8 mouse cellular contexts compared by ENCODE assay signal in the genomic region with DNA sequence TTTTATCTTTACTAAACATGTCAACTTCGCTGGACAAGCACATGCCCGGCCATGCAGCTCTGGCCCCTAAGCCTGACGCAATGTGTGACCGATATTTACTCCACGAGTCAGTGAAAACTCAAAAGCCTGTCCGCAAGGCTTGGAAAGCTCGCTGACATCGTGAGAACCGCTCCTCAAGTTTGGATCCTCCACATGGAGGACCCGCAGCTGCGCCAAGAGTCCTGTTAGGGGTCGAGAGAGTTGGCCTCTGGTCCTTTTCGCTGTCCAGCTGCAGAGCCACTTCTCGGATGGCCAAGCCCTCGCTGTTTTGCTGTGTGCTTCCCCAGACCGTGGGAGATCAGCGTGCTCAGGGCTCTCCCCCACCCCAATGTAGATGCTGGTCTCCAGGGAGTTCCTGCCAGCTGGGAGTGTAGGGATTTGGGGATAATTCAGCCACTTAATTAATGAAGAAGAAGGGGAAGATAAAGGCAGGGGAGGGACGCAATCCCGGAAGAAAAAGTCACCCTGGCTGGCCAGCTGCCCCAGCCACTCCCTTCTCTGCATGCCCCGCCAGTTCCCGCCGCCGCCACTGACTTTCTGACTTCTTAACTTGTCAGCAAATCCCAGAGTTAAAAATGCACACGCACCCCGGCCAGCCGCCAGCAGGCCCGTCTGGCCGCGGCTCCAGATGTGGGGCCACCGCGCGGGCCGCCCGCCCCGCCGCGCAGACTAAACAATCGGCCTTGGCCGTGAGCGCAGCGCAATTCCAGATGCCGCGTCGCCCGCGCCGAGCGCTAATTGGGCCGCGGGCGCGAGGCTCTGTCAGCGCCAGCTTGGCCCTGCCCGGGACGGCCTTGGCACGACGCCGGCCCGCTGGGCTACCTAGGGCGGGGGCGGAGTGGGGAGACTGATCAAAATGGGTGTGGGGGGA. TPM values are rescaled to one million over a fixed set of nuclear protein-coding genes. Genes with fewer than 3 reads are reported as not detected.
DNase-seq lines count a peak whose midpoint lies in the region; ATAC-seq and TF ChIP-seq lines count a peak whose summit lies in the region.

No protein-coding gene starts in this region.

- H3K4me2 ChIP-seq in heart, postnatal 0 days (ENCODE audit: low read depth, low read length) = peak overlapping the region; percentile 76
- H3K4me2 ChIP-seq in lung, embryonic 16.5 days (ENCODE audit: low read depth, low read length) = peak overlapping the region; percentile 74

- peak overlapping the region; percentile 83 for H3K27ac ChIP-seq in forebrain, embryonic 10.5 days
- peak overlapping the region; percentile 60 for H3K27ac ChIP-seq in heart, postnatal 0 days (ENCODE audit: low read depth)
- H3K27ac ChIP-seq in lung, embryonic 16.5 days (ENCODE audit: low read length) = peak overlapping the region; percentile 85

- peak; percentile 62 for ATAC-seq in heart, postnatal 0 days (ENCODE audit: insufficient read depth, low read depth)
- ATAC-seq in lung, embryonic 16.5 days (ENCODE audit: low read depth) = peak; percentile 76

- DNase-seq in 3134 (ENCODE audit: extremely low read depth, insufficient read length, low spot score) (peak; percentile 62), R1 (ENCODE audit: low read depth, low spot score) (peak; percentile 58)
- peak; percentile 66 for DNase-seq in forebrain, embryonic 10.5 days (ENCODE audit: extremely low spot score, low spot score)
- DNase-seq in heart, postnatal 0 days (ENCODE audit: low spot score) = peak; percentile 61
- peak; percentile 85 for DNase-seq in kidney, postnatal 14 days
- DNase-seq in ovary, postnatal 36 days (ENCODE audit: low spot score) = peak; percentile 89
- no peak for DNase-seq in thymus, adult 18-20 months

- peaks cover 48% of the 10 kb centered on the region for H3K4me1 ChIP-seq in forebrain, embryonic 10.5 days
- peaks cover 26% of the 10 kb centered on the region for H3K4me1 ChIP-seq in heart, postnatal 0 days (ENCODE audit: control insufficient read depth, insufficient read depth)
- peaks cover 43% of the 10 kb centered on the region for H3K4me1 ChIP-seq in lung, embryonic 16.5 days (replicated peaks; ENCODE audit: control insufficient read depth, insufficient read depth, low read length)

- H3K36me3 ChIP-seq in forebrain, embryonic 10.5 days (replicated peaks) = no peaks in the 10 kb centered on the region
- H3K36me3 ChIP-seq in heart, postnatal 0 days (replicated peaks; ENCODE audit: control insufficient read depth, insufficient read depth, low read length) = no peaks in the 10 kb centered on the region
- H3K36me3 ChIP-seq in lung, embryonic 16.5 days (ENCODE audit: control insufficient read depth, insufficient read depth, low read length) = no peaks in the 10 kb centered on the region

- H3K4me3 ChIP-seq in forebrain, embryonic 10.5 days = peak overlapping the region; percentile 51
- peak overlapping the region; percentile 44 for H3K4me3 ChIP-seq in heart, postnatal 0 days (ENCODE audit: low read depth, low read length)
- H3K4me3 ChIP-seq in lung, embryonic 16.5 days (ENCODE audit: low read length) = peak overlapping the region; percentile 45

- TF ChIP-seq CTCF in heart, postnatal 0 days (IDR thresholded peaks at IDR 0.05; ENCODE audit: low read depth) = no peak

- 1% methylated on average over 61 of the region's 61 CpGs for WGBS in forebrain, embryonic 10.5 days
- 4% methylated on average over 56 of the region's 61 CpGs for WGBS in heart, postnatal 0 days
- 2% methylated on average over 61 of the region's 61 CpGs for WGBS in lung, embryonic 16.5 days

- no peaks in the 10 kb centered on the region for H3K9me3 ChIP-seq in forebrain, embryonic 10.5 days
- no peaks in the 10 kb centered on the region for H3K9me3 ChIP-seq in heart, postnatal 0 days (replicated peaks; ENCODE audit: control insufficient read depth, low read length)
- no peaks in the 10 kb centered on the region for H3K9me3 ChIP-seq in lung, embryonic 16.5 days (ENCODE audit: control insufficient read depth, low read length)

- no peak for TF ChIP-seq EP300 in heart, postnatal 0 days (IDR thresholded peaks at IDR 0.05; ENCODE audit: low read depth)

- peak overlapping the region; percentile 22; the same call in 1 of the 2 replicates for H3K9ac ChIP-seq in heart, postnatal 0 days (replicated peaks; ENCODE audit: low read depth, low read length)
- H3K9ac ChIP-seq in lung, embryonic 16.5 days (ENCODE audit: low read length) = peak overlapping the region; percentile 61

- H3K27me3 ChIP-seq in forebrain, embryonic 10.5 days (ENCODE audit: poor library complexity, severe bottlenecking) = peaks cover 81% of the 10 kb centered on the region
- H3K27me3 ChIP-seq in heart, postnatal 0 days (ENCODE audit: control insufficient read depth, insufficient read depth, low read length) = no peaks in the 10 kb centered on the region
- H3K27me3 ChIP-seq in lung, embryonic 16.5 days (ENCODE audit: control insufficient read depth, insufficient read depth, low read depth, low read length) = no peaks in the 10 kb centered on the region

RNA-seq across cellular contexts. Expression of a gene that starts 49.4 kb away (rescaled TPM):
- polyA plus RNA-seq in forebrain, embryonic 10.5 days (2016; fragmentation: Nextera tagmentation; extraction: Ambion mirVana) = 16.6 and 18.0 TPM in 2 replicates
- 14.2 and 21.0 TPM in 2 replicates for total RNA-seq in heart, postnatal 0 days (2014; rRNA removed; ENCODE audit: low replicate concordance)
- 3.3 and 4.1 TPM in 2 replicates for polyA plus RNA-seq in heart, postnatal 0 days (2015; fragmentation: Nextera tagmentation; extraction: Ambion mirVana)
- polyA plus RNA-seq in lung, embryonic 16.5 days (2015; fragmentation: Nextera tagmentation; extraction: Ambion mirVana) = 13.6 and 14.6 TPM in 2 replicates

Comparison
In these comparisons a context has a peak if more than half of its experiments do, and no peak if none do; other contexts are left out.
1. DNase-seq: peak in 3134 (single experiment), R1 (single experiment), forebrain, embryonic 10.5 days (single experiment), heart, postnatal 0 days (single experiment), kidney, postnatal 14 days (single experiment) and ovary, postnatal 36 days (single experiment); none in thymus, adult 18-20 months (0 of 2).
2. Peak in every context shown above with its lines, with median percentiles within 50 percentile points of each other: H3K27ac ChIP-seq and H3K4me3 ChIP-seq.